Mouse (Mus musculus) MEL (cell line): ENCODE measurements around the gene AC109138.7. TPM values are rescaled to one million over a fixed set of nuclear protein-coding genes. Genes with fewer than 3 reads are reported as not detected.
A peak's percentile ranks its signal among the peaks of the same experiment; 100 is the strongest.

Experiments
- DNase-seq: peaks from one replicate; pipeline ENCODE4 v3.0.0; 2011; ENCODE audit warnings: low read depth, low spot score
- H3K27ac ChIP-seq: 2 replicates; pipeline ENCODE4 v1.5.1; 2012; ENCODE audit warnings: low read depth, mild to moderate bottlenecking, control low read depth, low read length, moderate library complexity; ENCODE audit not compliant: control insufficient read depth
- H3K27me3 ChIP-seq, 2 experiments: fragments of 150-350 bp in 1 of 2; sonication (generic) in 1 of 2; 2 replicates each; pipeline ENCODE4 v1.6.1; 2012; ENCODE audit warnings: low read length in 2 of 2, mild to moderate bottlenecking in 2 of 2, improper control_type of control experiment in 1 of 2, moderate library complexity in 1 of 2; ENCODE audit not compliant: insufficient read depth in 2 of 2, control insufficient read depth in 1 of 2
- H3K36me3 ChIP-seq, 2 experiments: 2 replicates each; pipeline ENCODE4 v1.6.1; 2012 to 2014; ENCODE audit warnings: low read length in 2 of 2, improper control_type of control experiment in 1 of 2, inconsistent platforms in 1 of 2, mild to moderate bottlenecking in 1 of 2; ENCODE audit not compliant: insufficient read depth in 2 of 2, control insufficient read depth in 1 of 2
- H3K4me1 ChIP-seq, 2 experiments: fragments of 150-350 bp in 1 of 2; sonication (generic) in 1 of 2; 2 replicates each; pipeline ENCODE4 v1.6.1; 2012; ENCODE audit warnings: low read length in 2 of 2, improper control_type of control experiment in 1 of 2, mild to moderate bottlenecking in 1 of 2; ENCODE audit not compliant: insufficient read depth in 2 of 2, control insufficient read depth in 1 of 2
- H3K4me3 ChIP-seq, 2 experiments: fragments of 150-350 bp in 1 of 2; sonication (generic) in 1 of 2; 2 replicates each; pipeline ENCODE4 v1.5.1; 2012; ENCODE audit warnings: low read depth in 2 of 2, low read length in 2 of 2, mild to moderate bottlenecking in 2 of 2, moderate library complexity in 2 of 2, control low read depth in 1 of 2, improper control_type of control experiment in 1 of 2; ENCODE audit not compliant: control insufficient read depth in 1 of 2, insufficient read depth in 1 of 2
- H3K79me2 ChIP-seq: 2 replicates; pipeline ENCODE4 v1.6.1; 2012; ENCODE audit warnings: mild to moderate bottlenecking, low read length, moderate library complexity; ENCODE audit not compliant: control insufficient read depth, poor library complexity, insufficient read depth
- H3K9ac ChIP-seq: 2 replicates; pipeline ENCODE4 v1.6.1; 2012; ENCODE audit warnings: low read depth, mild to moderate bottlenecking, control low read depth, low read length, moderate library complexity; ENCODE audit not compliant: control insufficient read depth, poor library complexity, severe bottlenecking
- H3K9me3 ChIP-seq: fragments of 150-350 bp; sonication (generic); replicated peaks from 2 replicates; pipeline ENCODE4 v1.6.1; 2012; ENCODE audit warnings: mild to moderate bottlenecking, low read length, improper control_type of control experiment, moderate library complexity; ENCODE audit not compliant: insufficient read depth
- CHD2 ChIP-seq: IDR thresholded peaks from 2 replicates; pipeline ENCODE4 v1.6.1; 2011; ENCODE audit warnings: low read length, improper control_type of control experiment
- CTCF ChIP-seq, 3 experiments: IDR thresholded peaks in 2 of 3; conservative IDR thresholded peaks in 1 of 3; 2 replicates each; pipeline ENCODE4 v1.5.1; 2011 to 2012; ENCODE audit warnings: low read length in 3 of 3, low read depth in 2 of 3, mild to moderate bottlenecking in 2 of 3, improper control_type of control experiment in 1 of 3, inconsistent platforms in 1 of 3, mixed read lengths in 1 of 3, moderate library complexity in 1 of 3; ENCODE audit not compliant: control insufficient read depth in 1 of 3, insufficient read depth in 1 of 3, poor library complexity in 1 of 3, severe bottlenecking in 1 of 3
- KAT2A ChIP-seq: conservative IDR thresholded peaks from 2 replicates; pipeline ENCODE4 v1.6.1; 2012; ENCODE audit warnings: low read depth, low read length, improper control_type of control experiment, inconsistent platforms
- MAX ChIP-seq: IDR thresholded peaks from 2 replicates; pipeline ENCODE4 v1.6.1; 2011; ENCODE audit warnings: low read length, improper control_type of control experiment
- MXI1 ChIP-seq: IDR thresholded peaks from 2 replicates; pipeline ENCODE4 v1.6.1; 2011; ENCODE audit warnings: mild to moderate bottlenecking, low read depth, low read length, improper control_type of control experiment
- RAD21 ChIP-seq: IDR thresholded peaks from 2 replicates; pipeline ENCODE4 v1.6.1; 2011; ENCODE audit warnings: mild to moderate bottlenecking, low read depth, low read length, improper control_type of control experiment
- RCOR1 ChIP-seq: IDR thresholded peaks from 2 replicates; pipeline ENCODE4 v1.6.1; 2012; ENCODE audit warnings: low read depth, mild to moderate bottlenecking, inconsistent platforms, low read length, improper control_type of control experiment
- SMC3 ChIP-seq: IDR thresholded peaks from 2 replicates; pipeline ENCODE4 v1.6.1; 2011; ENCODE audit warnings: low read depth, low read length, improper control_type of control experiment
- TBP ChIP-seq: IDR thresholded peaks from 2 replicates; pipeline ENCODE4 v1.8.0; 2011; ENCODE audit warnings: low read depth, low read length, improper control_type of control experiment
- TCF12 ChIP-seq: IDR thresholded peaks from 2 replicates; pipeline ENCODE4 v1.6.1; 2014; ENCODE audit warnings: low read depth, mild to moderate bottlenecking, inconsistent platforms, low read length, improper control_type of control experiment, moderate library complexity
- UBTF ChIP-seq: IDR thresholded peaks from 2 replicates; pipeline ENCODE4 v1.6.1; 2012; ENCODE audit warnings: low read depth, mild to moderate bottlenecking, inconsistent platforms, low read length, improper control_type of control experiment, moderate library complexity, borderline replicate concordance; ENCODE audit not compliant: insufficient read depth
- ZC3H11A ChIP-seq: IDR thresholded peaks from 2 replicates; pipeline ENCODE4 v1.6.1; 2012; ENCODE audit warnings: low read depth, mild to moderate bottlenecking, inconsistent platforms, low read length, improper control_type of control experiment
- ZMIZ1 ChIP-seq: IDR thresholded peaks from 2 replicates; pipeline ENCODE4 v1.6.1; 2012; ENCODE audit warnings: low read depth, mild to moderate bottlenecking, inconsistent platforms, low read length, improper control_type of control experiment, moderate library complexity
- ZNF384 ChIP-seq: IDR thresholded peaks from 2 replicates; pipeline ENCODE4 v1.6.1; 2012; ENCODE audit warnings: low read depth, mild to moderate bottlenecking, inconsistent platforms, low read length, improper control_type of control experiment
- polyA plus RNA-seq, 2 experiments: library from polyadenylated mRNA; stranded (reverse) in 1 of 2; unstranded in 1 of 2; fragments of >175 nt in 1 of 2; fragments of >200 nt in 1 of 2; gene quantifications; 2 replicates each; pipeline versions ENCODE4 v1.2.1 to v1.2.4; 2012; ENCODE audit warnings: low replicate concordance in 2 of 2, low read depth in 1 of 2; ENCODE audit not compliant: insufficient read length in 2 of 2, insufficient read depth in 1 of 2, missing spikeins in 1 of 2
- total RNA-seq: library from RNA; depleted of rRNA; stranded (reverse); fragments of 300-350 nt; gene quantifications from 2 replicates; pipeline ENCODE4 v1.2.3, GENCODE M21; 2012

Gene AC109138.7
- total and polyA plus RNA-seq, 3 experiments, result not detected

DNA sequence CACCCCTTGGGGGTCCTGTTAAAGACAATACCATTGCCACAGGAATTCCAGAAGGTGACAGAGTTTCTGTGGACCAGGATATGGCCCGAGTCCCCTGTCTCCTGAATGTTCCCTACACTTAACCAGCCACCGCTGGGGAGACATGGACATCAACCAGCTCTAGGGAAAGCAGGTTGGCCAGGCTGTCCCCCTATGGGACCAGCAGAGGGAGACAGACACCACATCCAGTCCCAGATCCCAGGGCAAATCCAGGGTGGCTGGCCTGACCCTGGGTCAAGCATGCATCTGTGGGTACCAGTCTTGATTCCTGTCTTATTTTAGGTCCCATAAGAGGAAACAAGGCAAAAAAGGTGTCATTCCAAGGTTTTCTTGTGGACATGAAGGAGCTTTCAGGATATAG lies 7.2 kb upstream of the AC109138.7 start (continued):
- TF ChIP-seq RAD21 (peak; percentile 96), MXI1 (0 out of 2 replicates have a peak, but pooled peaks have one; percentile 21), TBP (no peak)

- no peaks in the 10 kb centered on the region; the same call in 1 of the 2 replicates for H3K79me2 ChIP-seq
- no peaks in the 10 kb centered on the region for H3K9me3 ChIP-seq
Measured at GRCm38 (mm10) chr19:4208563-4208962, 5.6 kb upstream of the AC109138.7 start.

GRCm38 (mm10) chr19:4211891-4212588 lies 2.1 kb upstream of the AC109138.7 start:
- Histone ChIP-seq H3K79me2 (peaks cover 2% of the 10 kb centered on the region; the same call in 1 of the 2 replicates), H3K36me3 (peaks cover 0 to 13% of the 10 kb centered on the region in 2 experiments; a peak in 2 of 4 replicates), H3K9me3 (no peaks in the 10 kb centered on the region), H3K27ac (no peak overlapping the region), H3K27me3 (peaks cover 10 to 18% of the 10 kb centered on the region in 2 experiments), H3K9ac (no peak overlapping the region), H3K4me3 (no peak overlapping the region), H3K4me1 (peaks cover 2 to 21% of the 10 kb centered on the region in 2 experiments)
- no peak for TF ChIP-seq UBTF
- TF ChIP-seq CTCF (IDR thresholded peaks at IDR 0.05 in 2 of 3, conservative IDR thresholded peaks at IDR 0.05 in 1 of 3; ENCODE audit: control insufficient read depth in 1 of 3, insufficient read depth in 1 of 3, low read depth in 2 of 3, low read length in 3 of 3, poor library complexity in 1 of 3, severe bottlenecking in 1 of 3), result no peak
- TF ChIP-seq TCF12, result no peak
- no peak for TF ChIP-seq MAX
- TF ChIP-seq ZMIZ1, result no peak
- TF ChIP-seq SMC3, result no peak
- TF ChIP-seq RCOR1, result no peak
- TF ChIP-seq KAT2A, result no peak
- DNase-seq, result no peak

More at GRCm38 (mm10) chr19:4208563-4208962, 5.6 kb upstream of the AC109138.7 start:
- no peak overlapping the region for H3K9ac ChIP-seq
- no peak for DNase-seq
- no peak overlapping the region for H3K4me3 ChIP-seq
- TF ChIP-seq ZNF384 (no peak), MAX (no peak), UBTF (no peak), CHD2 (no peak), ZC3H11A (no peak)
- H3K4me1 ChIP-seq, result peaks cover 2 to 25% of the 10 kb centered on the region in 2 experiments
- no peak overlapping the region for H3K27ac ChIP-seq
- peaks cover 0 to 5% of the 10 kb centered on the region in 2 experiments; a peak in 2 of 4 replicates for H3K27me3 ChIP-seq
- peaks cover 0 to 11% of the 10 kb centered on the region in 2 experiments; a peak in 1 of 4 replicates for H3K36me3 ChIP-seq
